Mouse (Mus musculus): ENCODE measurements around the gene S100a8.

DNA sequence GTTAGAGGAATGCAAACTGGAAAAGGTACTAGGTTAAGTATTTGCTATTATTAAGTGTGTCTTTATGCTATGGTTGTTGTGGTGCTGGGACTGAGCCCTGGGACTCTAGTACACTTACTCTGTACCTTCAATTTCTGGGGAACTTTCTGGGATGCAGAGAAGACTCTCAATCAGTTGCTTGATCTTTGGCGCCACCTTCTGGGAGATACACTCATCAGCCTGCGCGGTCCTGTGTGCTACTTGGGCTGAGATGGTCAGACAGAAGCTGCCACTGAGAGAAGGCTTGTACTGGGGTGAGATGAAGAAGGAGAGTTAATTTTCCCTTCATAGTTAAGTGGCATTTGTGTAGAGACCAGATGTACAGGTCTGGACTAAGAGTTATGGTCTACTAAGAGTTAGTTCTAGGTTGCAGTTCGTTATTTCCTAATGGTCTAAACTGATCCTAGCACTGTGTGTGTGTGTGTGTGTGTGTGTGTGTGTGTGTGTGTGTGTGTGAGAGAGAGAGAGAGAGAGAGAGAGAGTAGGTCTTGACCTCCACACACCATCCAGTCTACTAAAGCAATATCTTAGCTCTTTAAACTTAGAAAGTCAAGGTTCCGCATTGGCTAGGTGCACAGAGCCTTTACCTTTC is 15.8 kb upstream of the S100a8 start:
- peak; percentile 43; the same call in 1 of the 2 replicates for TF ChIP-seq ZC3H11A (IDR thresholded peaks at IDR 0.05; ENCODE audit: borderline replicate concordance, low read depth, low read length)
- TF ChIP-seq CHD2 (IDR thresholded peaks at IDR 0.05; ENCODE audit: low read depth, low read length), result no peak
- no peak for TF ChIP-seq ZNF384 (IDR thresholded peaks at IDR 0.05; ENCODE audit: low read depth, low read length)
- no peak for TF ChIP-seq HCFC1 (IDR thresholded peaks at IDR 0.05; ENCODE audit: borderline replicate concordance, insufficient read depth, low read length)
- no peak for TF ChIP-seq MAFK (IDR thresholded peaks at IDR 0.05; ENCODE audit: insufficient read depth, low read depth, low read length)

All from ES-E14 (cell line).